Comparison of ENCODE assay signal across 8 mouse cellular contexts in genomic region chr13:56115386-56115785, GRCm38 (mm10). TPM values are rescaled to one million over a fixed set of nuclear protein-coding genes. Genes with fewer than 3 reads are reported as not detected.
DNase-seq lines count a peak whose midpoint lies in the region; ATAC-seq lines count a peak whose summit lies in the region.

No protein-coding gene starts in this region.

- no peak overlapping the region for H3K27ac ChIP-seq in neural tube, embryonic 12.5 days
- H3K27ac ChIP-seq in heart, embryonic 14.5 days (replicated peaks in 1 of 2; ENCODE audit: control insufficient read depth in 1 of 2, insufficient read depth in 1 of 2, low read depth in 2 of 2, low read length in 2 of 2) = peak overlapping the region; percentile 76 to 86
- peak overlapping the region; percentile 32; the same call in 1 of the 2 replicates for H3K27ac ChIP-seq in limb, embryonic 10.5 days
- H3K27ac ChIP-seq in stomach, embryonic 16.5 days (ENCODE audit: low read length) = peak overlapping the region; percentile 89

- peaks cover 35% of the 10 kb centered on the region for H3K4me1 ChIP-seq in neural tube, embryonic 12.5 days
- H3K4me1 ChIP-seq in heart, embryonic 14.5 days (ENCODE audit: control insufficient read depth in 2 of 2, insufficient read depth in 2 of 2, low read length in 2 of 2) = peaks cover 73 to 92% of the 10 kb centered on the region in 2 experiments
- H3K4me1 ChIP-seq in limb, embryonic 10.5 days = peaks cover 87% of the 10 kb centered on the region
- peaks cover 73% of the 10 kb centered on the region for H3K4me1 ChIP-seq in stomach, embryonic 16.5 days (ENCODE audit: control insufficient read depth, insufficient read depth, low read length)

- DNase-seq in neural tube, embryonic 10.5 days (ENCODE audit: extremely low spot score, low spot score) = no peak
- DNase-seq in limb, embryonic 10.5 days (ENCODE audit: low spot score) = no peak
- no peak for DNase-seq in c-Kit-positive CD71-positive TER-119-positive erythroid progenitor cells, embryonic 14.5 days (ENCODE audit: low spot score)

- H3K36me3 ChIP-seq in neural tube, embryonic 12.5 days = peaks cover 43% of the 10 kb centered on the region
- peaks cover 23% of the 10 kb centered on the region for H3K36me3 ChIP-seq in heart, embryonic 14.5 days (ENCODE audit: control insufficient read depth, insufficient read depth, low read length)
- H3K36me3 ChIP-seq in limb, embryonic 10.5 days = peaks cover 96% of the 10 kb centered on the region
- no peaks in the 10 kb centered on the region; the same call in 1 of the 2 replicates for H3K36me3 ChIP-seq in stomach, embryonic 16.5 days (ENCODE audit: control insufficient read depth, insufficient read depth, low read length)

- no peak overlapping the region for H3K4me2 ChIP-seq in neural tube, embryonic 12.5 days (replicated peaks)
- peak overlapping the region; percentile 8 for H3K4me2 ChIP-seq in heart, embryonic 14.5 days (ENCODE audit: low read length)
- H3K4me2 ChIP-seq in stomach, embryonic 16.5 days (ENCODE audit: low read depth, low read length) = 0 out of 2 replicates have a peak overlapping the region, but pooled peaks have one; percentile 9

- H3K9me3 ChIP-seq in neural tube, embryonic 12.5 days = no peaks in the 10 kb centered on the region
- no peaks in the 10 kb centered on the region for H3K9me3 ChIP-seq in heart, embryonic 14.5 days (ENCODE audit: control insufficient read depth, low read length)
- no peaks in the 10 kb centered on the region for H3K9me3 ChIP-seq in limb, embryonic 10.5 days (replicated peaks)
- no peaks in the 10 kb centered on the region for H3K9me3 ChIP-seq in stomach, embryonic 16.5 days (replicated peaks; ENCODE audit: control insufficient read depth, low read length)

- 0 out of 2 replicates have a peak overlapping the region, but pooled peaks have one; percentile 29 for H3K9ac ChIP-seq in neural tube, embryonic 12.5 days
- peak overlapping the region; percentile 41; the same call in 1 of the 2 replicates for H3K9ac ChIP-seq in heart, embryonic 14.5 days (ENCODE audit: low read length)
- H3K9ac ChIP-seq in stomach, embryonic 16.5 days (ENCODE audit: low read length) = peak overlapping the region; percentile 51

- no peak for ATAC-seq in neural tube, embryonic 12.5 days (ENCODE audit: low FRiP score, low read depth)
- peak; percentile 13; the same call in 1 of the 2 replicates for ATAC-seq in heart, embryonic 14.5 days (ENCODE audit: insufficient number of reproducible peaks, insufficient read depth, low FRiP score, low read depth)
- 0 out of 2 replicates have a peak, but pooled peaks have one; percentile 14 for ATAC-seq in stomach, embryonic 16.5 days (ENCODE audit: insufficient read depth, low FRiP score)
- ATAC-seq in erythroid progenitor cell, adult 5-6 weeks (replicated peaks; ENCODE audit: low FRiP score, poor library complexity, severe bottlenecking) = no peak
- no peak for ATAC-seq in erythroblast, adult 5-6 weeks (replicated peaks; ENCODE audit: low FRiP score, poor library complexity, severe bottlenecking)

- H3K4me3 ChIP-seq in neural tube, embryonic 12.5 days = no peak overlapping the region
- no peak overlapping the region for H3K4me3 ChIP-seq in heart, embryonic 14.5 days (ENCODE audit: control insufficient read depth in 1 of 2, insufficient read depth in 1 of 2, low read depth in 1 of 2, low read length in 2 of 2)
- H3K4me3 ChIP-seq in limb, embryonic 10.5 days = no peak overlapping the region
- no peak overlapping the region for H3K4me3 ChIP-seq in stomach, embryonic 16.5 days (replicated peaks; ENCODE audit: low read length)

- no peaks in the 10 kb centered on the region for H3K27me3 ChIP-seq in neural tube, embryonic 12.5 days (replicated peaks)
- no peaks in the 10 kb centered on the region for H3K27me3 ChIP-seq in heart, embryonic 14.5 days (ENCODE audit: control insufficient read depth, insufficient read depth, low read length)
- no peaks in the 10 kb centered on the region for H3K27me3 ChIP-seq in limb, embryonic 10.5 days (ENCODE audit: low read depth, poor library complexity, severe bottlenecking)
- no peaks in the 10 kb centered on the region for H3K27me3 ChIP-seq in stomach, embryonic 16.5 days (ENCODE audit: control insufficient read depth, insufficient read depth, low read length)

- WGBS in neural tube, embryonic 12.5 days = 66% methylated on average over 9 of the region's 9 CpGs
- 12% methylated on average over 9 of the region's 9 CpGs for WGBS in heart, embryonic 14.5 days
- 72% methylated on average over 9 of the region's 9 CpGs for WGBS in limb, embryonic 10.5 days
- 36% methylated on average over 9 of the region's 9 CpGs for WGBS in stomach, embryonic 16.5 days

RNA-seq across cellular contexts. Expression of gene H2afy, which starts 20.8 kb away (rescaled TPM):
- 534 and 554 TPM in 2 replicates for polyA plus RNA-seq in neural tube, embryonic 12.5 days (2016; fragmentation: Nextera tagmentation; extraction: Ambion mirVana)
- polyA plus RNA-seq in heart, embryonic 14.5 days (2014; fragmentation: Nextera tagmentation; extraction: Ambion mirVana) = 102 and 107 TPM in 2 replicates
- 642 and 645 TPM in 2 replicates for polyA plus RNA-seq in limb, embryonic 10.5 days (2016; fragmentation: Nextera tagmentation; extraction: Ambion mirVana)
- polyA plus RNA-seq in stomach, embryonic 16.5 days (2015; fragmentation: Nextera tagmentation; extraction: Ambion mirVana) = 247 and 271 TPM in 2 replicates
- 63.4 and 72.5 TPM in 2 replicates for total RNA-seq in erythroid progenitor cell, adult 5-6 weeks (2015; ENCODE audit: low replicate concordance)
- 62.3 and 78.6 TPM in 2 replicates for total RNA-seq in erythroid progenitor cell, adult 5-6 weeks (2017; ENCODE audit: low replicate concordance)
- total RNA-seq in erythroblast, adult 5-6 weeks (2015; ENCODE audit: low replicate concordance) = 54.5 and 67.6 TPM in 2 replicates
- total RNA-seq in erythroblast, adult 5-6 weeks (2017; ENCODE audit: low replicate concordance) = 88.9 and 102 TPM in 2 replicates

Comparison
In these comparisons a context has a peak if more than half of its experiments do, and no peak if none do; other contexts are left out.
1. ATAC-seq: peak in heart, embryonic 14.5 days (single experiment) and stomach, embryonic 16.5 days (single experiment); none in neural tube, embryonic 12.5 days (single experiment), erythroid progenitor cell, adult 5-6 weeks (single experiment) and erythroblast, adult 5-6 weeks (single experiment).
2. Peak in every context shown above with its lines, with median percentiles within 50 percentile points of each other: H3K9ac ChIP-seq.